Mouse (Mus musculus): Measurements from ENCODE around the gene Lst1.

Gene Lst1

DNA sequence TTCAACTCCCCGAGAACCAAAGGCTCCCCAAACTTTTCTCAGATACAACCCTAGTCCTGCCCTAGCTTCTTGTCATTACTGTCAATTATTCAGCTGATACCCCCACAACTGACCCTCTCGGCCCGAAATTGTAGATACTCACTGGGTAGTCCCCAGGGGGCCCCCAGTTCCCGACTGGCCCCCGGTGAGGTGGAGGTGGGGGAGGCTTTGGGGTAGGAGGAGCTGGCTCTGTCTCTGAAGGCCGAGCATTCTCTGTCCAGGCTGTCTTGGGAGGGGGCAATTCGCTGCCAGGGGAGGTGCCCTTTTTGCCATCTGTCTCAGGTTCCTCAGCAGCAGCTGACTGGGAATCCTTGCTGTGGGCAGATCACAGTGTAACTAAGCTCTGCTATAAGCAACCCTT, 28.6 kb downstream of the Lst1 start:
- DNase-seq (ENCODE audit: low read depth, low spot score): no peak

DNA sequence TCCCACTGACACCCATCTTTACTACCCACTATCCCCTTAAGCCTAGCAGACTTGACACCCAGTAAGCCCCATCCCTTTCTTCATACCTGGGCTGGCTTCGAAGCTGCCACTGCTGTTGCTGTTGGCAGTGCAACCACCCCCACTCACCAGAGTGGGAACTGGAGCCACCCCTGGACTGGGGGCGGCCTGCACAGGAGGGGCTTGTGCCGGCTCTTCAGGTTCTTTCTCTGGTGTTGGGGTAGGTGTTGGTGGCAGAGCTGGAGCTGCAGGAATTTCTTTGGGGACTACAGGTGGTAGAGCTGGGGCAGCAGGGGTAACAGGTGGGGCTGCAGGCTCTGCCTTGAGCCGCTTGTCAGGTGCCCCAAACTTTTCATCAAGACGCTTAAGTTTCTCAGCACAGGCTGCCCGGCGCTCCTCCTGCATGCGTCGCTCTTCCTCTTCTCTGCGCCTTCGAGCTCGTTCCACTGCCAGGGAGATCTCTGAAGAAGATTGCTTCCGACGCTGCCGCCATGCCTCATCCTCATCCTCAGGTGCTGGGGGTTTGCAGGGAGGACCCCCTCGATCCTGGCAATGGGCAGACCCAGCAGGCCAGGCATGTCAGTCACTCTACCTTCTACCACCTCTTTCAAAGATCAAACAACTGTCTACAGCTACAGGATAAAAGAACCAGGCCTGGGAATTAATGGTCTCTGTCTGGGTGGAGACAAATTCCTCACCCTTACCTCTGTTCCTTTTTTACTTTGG, 29.2 kb downstream of the Lst1 start:
- DNase-seq (ENCODE audit: low read depth, low spot score): no peak

DNA sequence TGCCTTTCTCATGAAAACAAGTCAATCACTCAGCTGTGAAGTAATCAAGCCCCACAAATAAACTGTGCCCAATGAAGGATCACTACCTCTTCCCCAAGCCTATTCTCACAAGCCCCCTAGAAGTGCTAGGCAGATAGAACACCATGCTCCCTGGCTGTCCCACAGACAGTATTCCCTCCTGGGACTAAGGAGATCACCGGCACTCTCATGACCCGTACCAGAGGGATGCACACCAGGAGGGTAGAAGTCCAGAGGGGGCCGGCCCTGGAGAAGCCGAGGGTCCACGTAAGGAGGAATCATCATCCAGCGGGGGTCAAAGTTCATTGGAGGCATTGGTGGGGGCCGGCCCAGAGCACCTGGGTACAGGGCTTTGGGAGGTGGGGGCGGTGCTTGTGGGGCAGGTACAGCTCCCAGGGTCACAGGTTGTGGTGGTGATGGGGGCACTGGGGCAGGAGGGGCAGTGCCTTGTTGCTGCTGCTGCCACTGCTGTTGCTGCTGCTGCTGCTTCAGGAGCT, 30.5 kb downstream of the Lst1 start:
- DNase-seq (ENCODE audit: low read depth, low spot score): no peak

DNA sequence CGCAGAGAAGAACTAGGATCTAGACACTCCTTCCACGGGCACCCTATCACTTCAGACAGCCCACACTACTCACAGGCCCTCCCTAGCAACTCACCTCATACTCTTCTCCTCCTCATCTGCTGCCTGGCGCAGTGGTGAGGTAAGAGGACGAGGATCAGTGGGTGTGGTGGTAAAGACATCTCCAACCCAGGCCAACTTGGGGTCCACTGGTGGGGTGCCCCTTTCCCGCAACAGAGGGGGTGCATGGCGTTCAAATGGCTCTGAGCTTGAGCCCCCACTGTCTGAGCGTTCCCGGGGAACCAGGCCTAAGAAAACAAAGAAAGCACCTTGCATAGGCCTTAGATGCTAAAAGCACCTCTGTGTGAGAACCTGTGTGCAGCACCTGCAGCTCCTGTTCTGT, 31.0 kb downstream of the Lst1 start:
- DNase-seq (ENCODE audit: low read depth, low spot score): no peak

DNA sequence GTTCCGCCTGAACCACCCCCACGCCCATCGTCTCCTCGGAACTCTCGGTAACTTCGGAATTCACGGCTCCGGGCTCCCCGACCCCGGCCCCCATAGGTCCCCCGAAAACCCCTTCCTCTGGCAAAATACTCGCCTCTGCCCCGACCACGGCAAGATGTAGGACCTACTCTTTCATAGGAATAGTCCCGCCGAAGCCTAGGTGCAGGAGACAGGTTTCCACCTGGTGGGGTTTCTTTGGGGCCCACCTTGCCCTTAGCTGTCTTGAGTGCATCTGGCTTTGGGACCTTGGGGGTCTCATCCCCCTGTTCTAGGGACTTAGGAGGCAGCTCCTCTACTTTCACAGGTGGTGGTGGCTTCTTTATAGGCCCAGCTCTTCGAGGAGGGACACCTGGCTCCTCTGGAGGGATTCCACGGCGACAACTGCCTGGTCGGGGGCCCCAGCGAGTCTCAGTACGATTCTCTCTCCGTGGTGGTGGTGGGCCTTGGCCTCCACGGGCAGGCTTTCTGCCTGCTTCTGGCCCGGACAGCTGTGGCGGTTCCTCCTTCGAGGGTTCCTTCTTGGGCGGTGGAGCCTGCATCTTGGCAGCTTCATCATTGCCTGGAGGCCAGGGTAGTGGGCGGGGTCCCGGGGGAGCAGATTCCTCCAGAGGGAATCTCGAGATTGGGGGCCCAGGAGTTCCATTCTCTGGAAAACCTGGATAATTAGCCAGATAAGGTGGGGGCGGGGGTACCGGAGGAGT, 31.6 kb downstream of the Lst1 start:
- no peak for DNase-seq (ENCODE audit: low read depth, low spot score)

DNA sequence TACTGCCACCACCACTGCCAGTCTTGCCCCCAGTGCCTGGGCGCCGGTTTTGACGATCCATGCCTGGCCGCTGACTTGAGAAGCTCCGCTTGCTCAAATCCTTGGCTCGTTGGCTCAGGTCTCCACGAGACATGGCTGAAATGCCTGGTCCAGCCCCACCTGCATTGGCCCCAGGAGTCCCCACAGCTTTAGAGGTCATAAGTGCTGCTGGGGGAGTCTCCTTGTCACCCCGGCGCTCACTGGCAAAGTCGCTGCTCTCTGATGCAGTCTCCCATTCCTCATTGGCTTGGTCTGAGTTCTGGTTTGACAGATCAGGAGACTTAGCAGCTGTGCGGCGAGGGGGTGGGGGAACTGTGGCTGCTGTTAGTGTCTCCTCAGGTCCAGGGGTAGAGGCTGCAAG, 32.8 kb downstream of the Lst1 start:
- DNase-seq (ENCODE audit: low read depth, low spot score): no peak

DNA sequence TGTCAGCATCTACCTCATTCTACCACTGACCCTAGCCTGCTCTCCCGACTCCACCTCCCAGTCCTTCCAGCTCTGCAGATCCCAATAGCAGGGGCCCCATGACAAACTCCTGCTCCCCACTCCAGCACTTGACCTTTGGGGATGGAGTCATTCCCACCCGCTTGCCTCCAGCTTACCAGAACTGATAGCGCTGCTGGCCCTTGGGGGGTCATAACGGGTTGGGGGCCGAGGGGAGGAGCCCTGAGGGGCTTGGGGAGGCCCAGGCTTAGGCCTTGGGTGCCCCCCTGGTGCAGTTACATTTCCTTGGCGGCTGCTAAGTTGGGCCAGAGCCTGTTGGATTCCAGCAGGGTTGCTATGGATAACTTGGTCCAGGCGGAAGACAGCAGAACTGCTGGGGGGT, 33.6 kb downstream of the Lst1 start:
- DNase-seq (ENCODE audit: low read depth, low spot score): no peak

DNA sequence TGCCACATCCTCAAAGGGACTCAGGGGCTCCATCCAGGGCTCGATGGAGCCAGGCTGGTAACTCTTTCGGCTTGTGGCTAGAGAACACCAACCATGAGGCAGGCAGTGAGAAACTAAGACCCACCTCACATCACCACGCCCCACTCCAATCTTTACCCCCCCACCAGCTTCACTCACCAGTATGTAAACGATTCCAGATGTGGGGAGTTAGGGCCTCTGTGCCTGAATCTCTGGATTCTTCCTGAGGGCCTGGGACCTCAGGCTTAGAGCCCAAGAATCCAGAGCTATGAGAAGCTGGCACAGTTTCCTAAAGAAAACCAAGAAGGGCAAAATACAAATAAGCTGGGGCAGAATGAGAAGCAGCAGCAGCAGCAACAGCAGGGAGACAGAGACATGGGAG, 34.3 kb downstream of the Lst1 start:
- DNase-seq (ENCODE audit: low read depth, low spot score): no peak

DNA sequence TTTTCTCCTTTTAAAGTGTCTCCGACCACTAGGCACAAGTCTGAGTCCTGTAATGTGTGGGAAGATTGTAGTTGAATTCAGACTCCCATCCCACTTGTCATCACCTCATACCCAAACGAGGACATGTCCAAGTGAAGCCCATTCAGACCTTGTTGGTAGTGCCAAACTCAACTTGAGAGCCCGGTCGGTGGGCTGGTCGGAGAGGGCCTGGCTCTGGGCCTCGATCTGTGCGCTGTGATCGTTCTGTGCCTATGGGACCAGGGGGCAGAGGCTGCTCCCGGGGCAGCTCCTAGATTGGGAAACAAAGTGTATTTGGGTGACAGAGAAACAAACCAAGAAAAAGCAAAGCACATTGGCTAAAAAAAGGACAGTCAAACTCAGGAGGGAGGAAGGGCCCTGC, 35.2 kb downstream of the Lst1 start:
- no peak for DNase-seq (ENCODE audit: low read depth, low spot score)

DNA sequence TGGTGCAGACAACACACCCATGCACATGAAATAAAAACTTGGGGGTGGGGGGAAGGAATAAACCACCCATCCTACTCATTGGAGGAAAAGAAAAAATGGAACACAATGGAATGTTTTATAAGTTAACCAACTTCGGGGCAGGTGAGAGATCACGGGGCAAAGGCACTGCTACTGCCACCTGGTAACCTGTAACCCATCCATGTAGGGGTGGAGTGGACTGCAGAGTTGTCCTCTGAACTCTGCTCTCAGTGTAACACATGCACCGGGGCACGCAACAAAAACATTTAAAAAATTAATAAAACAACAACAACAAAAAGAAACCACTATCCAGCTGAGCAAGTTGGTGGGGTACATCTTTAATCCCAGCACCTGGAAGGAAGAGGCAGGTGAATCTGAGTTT, 36.1 kb downstream of the Lst1 start:
- no peak for DNase-seq (ENCODE audit: low read depth, low spot score)

DNA sequence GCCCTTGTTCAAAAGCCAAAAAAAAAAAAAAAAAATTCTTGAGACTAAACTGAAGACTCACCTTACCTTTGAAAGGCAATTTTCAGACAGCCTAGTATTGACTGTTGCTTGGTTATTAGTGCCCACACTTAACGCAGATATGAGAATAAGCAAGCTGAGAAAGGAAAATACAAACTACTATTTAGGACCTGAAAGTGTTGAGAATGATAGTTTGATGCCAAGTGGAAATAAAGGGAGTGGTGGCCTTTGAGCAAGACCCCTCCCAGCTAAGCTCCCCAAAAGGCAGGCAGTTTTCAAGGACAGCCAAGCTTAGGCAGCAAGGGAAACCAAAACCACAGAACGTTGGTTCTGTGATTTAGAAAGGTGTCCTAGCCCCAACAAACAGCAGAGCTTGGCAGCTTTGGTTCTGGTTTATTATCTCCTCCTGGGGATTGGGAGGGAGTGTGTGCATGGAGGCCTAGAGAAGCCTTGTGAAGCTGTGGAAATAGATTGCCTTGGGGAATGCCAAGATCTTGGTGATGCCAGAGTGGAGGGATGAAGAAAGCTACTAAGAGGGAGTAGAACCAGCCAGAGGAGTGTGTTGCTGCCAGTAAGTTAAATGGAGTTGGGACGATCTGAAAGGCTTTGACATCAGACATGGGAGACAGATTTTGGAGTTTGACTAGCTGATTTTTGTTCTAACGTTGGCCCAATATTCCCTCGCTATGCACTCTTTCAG, 40.2 kb downstream of the Lst1 start:
- DNase-seq (ENCODE audit: low read depth, low spot score): no peak

DNA sequence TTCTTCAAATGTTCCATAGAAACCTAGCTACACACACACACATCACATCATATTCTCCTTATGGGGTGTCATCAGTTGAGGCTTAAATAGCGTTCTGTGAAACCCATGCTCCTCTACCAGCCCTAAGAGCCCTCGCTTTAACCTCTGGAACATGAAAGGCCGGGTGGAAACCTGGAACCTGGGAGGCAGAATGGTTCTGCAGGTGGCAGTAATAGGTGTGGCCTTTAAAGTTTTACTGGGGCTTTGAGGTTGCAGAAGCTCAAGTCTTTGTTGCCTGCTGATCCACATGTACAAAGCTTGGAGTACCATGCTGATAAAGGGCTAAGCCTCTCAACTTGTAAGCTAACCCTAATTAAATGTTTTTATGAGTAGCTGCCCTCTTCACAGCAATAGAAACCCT, 40.9 kb downstream of the Lst1 start:
- DNase-seq (ENCODE audit: low read depth, low spot score): no peak

DNA sequence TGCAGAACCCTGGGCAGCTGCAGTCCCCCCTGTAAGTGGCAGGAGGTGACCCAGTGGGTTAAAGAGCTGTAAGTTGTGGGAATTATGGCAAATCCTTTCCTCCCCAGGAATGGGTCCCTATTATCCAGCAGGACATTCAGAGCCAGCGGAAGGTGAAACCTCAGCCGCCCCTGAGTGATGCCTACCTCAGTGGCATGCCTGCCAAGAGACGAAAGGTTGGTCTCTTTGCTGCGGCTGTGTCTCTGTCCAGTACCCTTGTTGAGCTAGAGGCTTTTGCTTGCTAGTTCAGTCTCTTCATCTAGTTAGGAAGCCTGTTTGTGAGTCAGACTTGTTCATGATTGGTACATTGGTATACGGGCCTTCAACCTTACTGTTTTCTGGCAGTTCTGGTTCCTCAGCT, 42.1 kb downstream of the Lst1 start:
- no peak for DNase-seq (ENCODE audit: low read depth, low spot score)

DNA sequence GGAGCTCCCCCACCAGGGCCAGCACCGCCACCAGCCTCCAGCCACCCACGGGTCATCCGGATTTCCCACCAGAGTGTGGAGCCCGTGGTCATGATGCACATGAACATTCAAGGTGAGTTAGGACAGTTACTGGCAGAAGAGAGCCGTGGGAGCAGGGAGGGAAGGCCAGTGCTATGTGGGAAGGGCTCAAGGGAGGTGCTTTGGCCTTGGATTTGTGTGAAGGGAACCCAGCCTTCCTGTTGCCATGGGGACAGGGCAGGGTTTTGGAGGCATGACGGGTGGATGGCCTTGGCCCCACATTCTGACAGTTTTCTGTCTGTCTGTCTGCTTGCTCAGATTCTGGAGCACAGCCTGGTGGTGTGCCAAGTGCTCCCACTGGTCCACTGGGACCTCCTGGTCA, 46.3 kb downstream of the Lst1 start:
- no peak for DNase-seq (ENCODE audit: low read depth, low spot score)

DNA sequence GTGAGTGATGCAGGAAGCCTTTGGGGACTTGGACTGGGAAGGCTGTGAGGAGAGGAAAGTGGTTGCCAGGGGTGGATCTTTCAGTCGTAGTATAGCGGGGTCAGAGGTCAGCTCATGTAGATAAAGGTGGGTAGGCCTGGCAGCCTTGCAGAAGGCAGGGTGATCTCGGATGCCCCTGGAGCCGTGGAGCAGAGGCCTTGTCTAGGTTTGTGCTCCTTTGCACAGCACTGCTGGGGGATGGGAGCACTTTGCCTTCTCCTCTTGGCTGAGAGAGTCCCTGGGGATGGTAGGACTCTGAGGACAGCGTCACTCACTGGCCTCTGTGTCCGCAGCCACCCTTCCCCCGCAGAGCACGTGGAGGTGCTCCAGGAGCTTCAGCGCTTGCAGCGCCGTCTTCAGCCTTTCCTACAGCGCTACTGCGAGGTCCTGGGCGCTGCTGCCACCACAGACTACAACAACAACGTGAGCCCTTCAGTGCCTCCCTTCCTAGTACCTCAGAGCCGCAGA, 47.7 kb downstream of the Lst1 start:
- no peak for DNase-seq (ENCODE audit: low read depth, low spot score)

DNA sequence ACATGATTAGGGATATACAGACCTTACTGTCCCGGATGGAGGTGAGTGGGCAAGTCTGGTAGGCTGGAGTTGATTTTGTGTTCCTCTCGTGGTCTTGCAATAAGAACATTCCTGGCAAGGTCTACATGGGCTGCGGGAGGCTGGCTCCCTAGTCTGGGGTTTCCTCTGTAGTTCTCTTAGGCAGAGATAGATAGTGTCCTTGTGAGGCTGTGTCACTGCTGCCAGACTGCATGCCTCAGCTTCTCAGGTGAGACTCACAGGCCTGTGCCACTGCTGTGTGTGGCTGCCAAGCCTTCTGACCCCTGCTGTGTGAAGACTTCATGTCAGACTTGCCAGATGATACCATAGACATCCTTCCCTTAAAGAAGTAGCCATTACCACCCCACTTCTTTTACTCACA, 49.0 kb downstream of the Lst1 start:
- no peak for DNase-seq (ENCODE audit: low read depth, low spot score)

DNA sequence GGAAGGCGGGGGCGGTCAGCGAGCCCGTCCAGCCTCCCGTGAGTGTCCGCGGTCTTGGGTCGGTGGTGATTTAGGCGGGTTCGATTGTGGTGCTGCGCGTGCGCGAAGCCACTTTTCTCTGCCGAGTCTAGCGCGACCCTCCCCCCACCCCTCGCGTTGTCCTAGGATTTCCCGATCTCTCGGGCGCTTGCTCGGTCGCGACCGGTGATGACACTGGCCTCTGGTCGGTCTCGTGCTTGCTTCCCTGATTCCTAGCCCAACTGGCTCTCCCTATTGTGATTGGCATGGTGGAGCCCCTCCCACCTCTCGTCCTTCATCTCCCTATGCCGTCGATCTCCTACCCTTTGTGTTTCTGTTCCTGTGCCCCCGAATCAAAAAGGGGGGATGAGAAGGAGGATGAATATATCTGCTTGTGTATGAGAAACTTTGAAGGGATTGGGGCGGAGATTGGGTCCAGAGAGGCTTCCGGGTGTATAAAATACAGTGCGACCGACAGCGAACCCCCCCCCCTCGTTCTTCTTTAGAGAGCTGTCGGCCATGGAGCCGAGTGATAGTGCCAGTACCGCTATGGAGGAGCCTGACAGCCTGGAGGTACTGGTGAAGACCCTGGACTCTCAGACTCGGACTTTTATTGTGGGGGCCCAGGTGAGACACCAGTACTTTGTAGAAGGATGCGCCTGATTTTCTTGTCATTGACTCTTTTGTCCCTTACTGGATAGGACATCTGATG, 52.5 kb downstream of the Lst1 start:
- DNase-seq (ENCODE audit: low read depth, low spot score): no peak

Data from CD4-positive helper T cell, adult 2 months (primary cell).